Comparison of ENCODE assay signal across 18 mouse cellular contexts in the genomic region with DNA sequence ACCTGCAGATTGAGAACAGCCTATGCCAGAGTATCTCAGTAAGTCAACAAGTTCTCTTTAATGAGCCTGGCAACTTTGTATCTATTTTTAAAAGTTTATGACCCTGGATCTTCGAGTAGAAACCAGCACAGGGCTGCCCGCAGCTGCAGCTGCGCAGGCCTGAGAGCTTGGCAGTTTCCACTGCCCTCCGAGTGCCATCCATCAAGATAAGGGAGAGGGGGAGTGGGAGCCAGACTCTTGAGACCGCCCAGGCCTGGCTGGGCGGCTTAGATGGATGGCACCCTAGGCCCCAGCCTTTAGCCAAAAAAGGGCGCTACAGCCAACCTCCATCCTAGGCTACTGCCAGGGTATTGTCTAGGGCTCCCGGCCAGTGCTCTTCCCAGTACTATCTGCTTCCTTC.
A peak's percentile ranks its signal among the peaks of the same experiment; 100 is the strongest.
DNase-seq lines count a peak whose midpoint lies in the region; ATAC-seq and TF ChIP-seq lines count a peak whose summit lies in the region.
"Had no signal": no experiment of that assay in that cellular context is flagged by ENCODE, and none has a peak within 500 bp of the region (broad histone marks: within the 10 kb centered on the region; RNA-seq: fewer than 3 reads in every experiment).

No protein-coding gene starts in this region.

- 31% methylated on average over 8 of the region's 8 CpGs for WGBS in heart, postnatal 0 days
- 48% methylated on average over 8 of the region's 8 CpGs for WGBS in intestine, embryonic 16.5 days

- ATAC-seq in heart, postnatal 0 days (ENCODE audit: insufficient read depth, low read depth), result peak; percentile 49
- ATAC-seq in intestine, embryonic 16.5 days, result peak; percentile 61
- ATAC-seq: forebrain, postnatal 0 days; midbrain, embryonic 16.5 days had no signal

- 0 out of 2 replicates have a peak overlapping the region, but pooled peaks have one; percentile 26 for H3K27ac ChIP-seq in heart, postnatal 0 days (ENCODE audit: low read depth)
- peak overlapping the region; percentile 62 for H3K27ac ChIP-seq in intestine, embryonic 16.5 days (ENCODE audit: low read length)
- H3K27ac ChIP-seq: embryonic facial prominence, embryonic 13.5 days; hindbrain, embryonic 10.5 days; limb, embryonic 10.5 days had no signal

- no peak for TF ChIP-seq EP300 in heart, postnatal 0 days (IDR thresholded peaks at IDR 0.05; ENCODE audit: low read depth)

- no peak overlapping the region for H3K4me3 ChIP-seq in heart, postnatal 0 days (ENCODE audit: low read depth, low read length)
- no peak overlapping the region for H3K4me3 ChIP-seq in intestine, embryonic 16.5 days (ENCODE audit: low read length)
- H3K4me3 ChIP-seq: embryonic facial prominence, embryonic 13.5 days; hindbrain, embryonic 10.5 days; limb, embryonic 10.5 days had no signal

- no peak for TF ChIP-seq CTCF in heart, postnatal 0 days (IDR thresholded peaks at IDR 0.05; ENCODE audit: low read depth)

- peaks cover 7% of the 10 kb centered on the region; the same call in 1 of the 2 replicates for H3K4me1 ChIP-seq in heart, postnatal 0 days (ENCODE audit: control insufficient read depth, insufficient read depth)
- H3K4me1 ChIP-seq in intestine, embryonic 16.5 days (ENCODE audit: control insufficient read depth, insufficient read depth, low read length), result peaks cover 22% of the 10 kb centered on the region
- H3K4me1 ChIP-seq: hindbrain, embryonic 10.5 days had no signal

- DNase-seq in heart, postnatal 0 days (ENCODE audit: low spot score), result no peak
- no peak for DNase-seq in heart, adult 9 months (ENCODE audit: low spot score in 2 of 2)
- DNase-seq in urinary bladder, postnatal 14 days (ENCODE audit: low spot score), result peak; percentile 19
- DNase-seq in urinary bladder, adult 2 months (ENCODE audit: low spot score), result no peak
- DNase-seq in thymus, adult 18-20 months, result no peak
- DNase-seq in cerebellum, postnatal 36 days, result no peak
- DNase-seq: cerebellum, adult 2 months; forebrain, postnatal 0 days; heart, adult 18-20 months; layer of hippocampus, postnatal 36 days; lung, adult 2 months; right cerebral cortex, postnatal 14 days had no signal

- no peaks in the 10 kb centered on the region for H3K9me3 ChIP-seq in heart, postnatal 0 days (replicated peaks; ENCODE audit: control insufficient read depth, low read length)
- H3K9me3 ChIP-seq in intestine, embryonic 16.5 days (ENCODE audit: control insufficient read depth, low read length), result no peaks in the 10 kb centered on the region
- H3K9me3 ChIP-seq: embryonic facial prominence, embryonic 13.5 days; hindbrain, embryonic 10.5 days; limb, embryonic 10.5 days had no signal

- peaks cover 3% of the 10 kb centered on the region; the same call in 1 of the 2 replicates for H3K27me3 ChIP-seq in heart, postnatal 0 days (ENCODE audit: control insufficient read depth, insufficient read depth, low read length)
- no peaks in the 10 kb centered on the region for H3K27me3 ChIP-seq in intestine, embryonic 16.5 days (replicated peaks; ENCODE audit: control insufficient read depth, insufficient read depth, low read length)

- no peak overlapping the region for H3K9ac ChIP-seq in heart, postnatal 0 days (replicated peaks; ENCODE audit: low read depth, low read length)
- H3K9ac ChIP-seq in intestine, embryonic 16.5 days (ENCODE audit: low read depth, low read length), result peak overlapping the region; percentile 29; the same call in 1 of the 2 replicates
- H3K9ac ChIP-seq: embryonic facial prominence, embryonic 13.5 days; forebrain, postnatal 0 days had no signal

- no peaks in the 10 kb centered on the region for H3K36me3 ChIP-seq in heart, postnatal 0 days (replicated peaks; ENCODE audit: control insufficient read depth, insufficient read depth, low read length)
- H3K36me3 ChIP-seq in intestine, embryonic 16.5 days (ENCODE audit: control insufficient read depth, insufficient read depth, low read length), result no peaks in the 10 kb centered on the region
- H3K36me3 ChIP-seq: embryonic facial prominence, embryonic 13.5 days; hindbrain, embryonic 10.5 days; limb, embryonic 10.5 days had no signal

- no peak overlapping the region for H3K4me2 ChIP-seq in heart, postnatal 0 days (ENCODE audit: low read depth, low read length)
- no peak overlapping the region for H3K4me2 ChIP-seq in intestine, embryonic 16.5 days (ENCODE audit: low read depth, low read length)
- H3K4me2 ChIP-seq: embryonic facial prominence, embryonic 13.5 days; liver, embryonic 11.5 days had no signal
